Mouse (Mus musculus): ENCODE measurements around the gene Rabep2. TPM values are rescaled to one million over a fixed set of nuclear protein-coding genes. Genes with fewer than 3 reads are reported as not detected.

Rabep2 gene
- polyA plus RNA-seq, 1 experiment from 2014 or later = 10.2 TPM

DNA sequence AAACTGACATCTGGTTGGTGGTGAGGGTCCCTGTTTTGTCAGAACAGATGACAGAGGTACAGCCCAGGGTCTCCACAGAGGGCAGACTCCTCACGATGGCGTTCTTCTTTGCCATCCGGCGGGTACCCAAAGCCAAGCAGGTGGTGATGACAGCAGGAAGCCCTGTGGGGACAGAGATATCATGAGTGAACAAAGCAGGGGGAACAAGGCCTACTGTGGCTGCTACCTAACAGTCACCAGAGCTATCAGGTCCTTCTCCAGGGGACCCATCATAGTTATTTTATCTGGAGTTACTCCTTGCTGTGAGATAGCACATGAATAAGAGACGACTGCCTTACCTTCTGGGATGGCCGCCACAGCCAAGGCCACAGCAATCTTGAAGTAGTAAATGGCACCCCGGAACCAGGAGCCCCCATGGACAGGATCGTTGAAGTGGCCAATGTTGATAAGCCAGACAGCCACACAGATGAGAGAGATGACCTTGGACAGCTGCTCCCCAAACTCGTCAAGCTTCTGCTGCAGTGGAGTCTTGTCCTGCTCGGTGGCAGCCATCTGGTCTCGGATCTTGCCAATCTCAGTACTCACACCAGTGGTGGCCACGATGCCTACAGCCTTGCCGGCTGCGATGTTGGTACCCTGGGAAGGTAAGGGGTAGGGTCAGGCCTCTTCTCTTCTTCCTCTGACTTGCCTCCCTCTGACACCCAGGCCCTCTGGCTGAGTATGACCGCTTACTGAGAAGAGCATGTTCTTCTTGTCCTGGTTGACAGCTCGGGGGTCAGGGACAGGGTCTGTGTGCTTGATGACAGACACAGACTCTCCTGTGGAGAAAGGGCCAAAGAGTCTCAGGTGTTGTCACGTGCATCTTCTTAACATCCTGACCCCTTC is 28.1 kb downstream of the Rabep2 start:
- peaks cover 14% of the 10 kb centered on the region; the same call in 1 of the 2 replicates for H3K27me3 ChIP-seq (replicated peaks)
- 46% methylated on average over 17 of the region's 17 CpGs for WGBS (ENCODE audit: insufficient replicate concordance)
- ATAC-seq = no peak
- H3K4me2 ChIP-seq = no peak overlapping the region
- no peak overlapping the region for H3K27ac ChIP-seq
- no peaks in the 10 kb centered on the region for H3K9me3 ChIP-seq (replicated peaks)
- H3K9ac ChIP-seq = no peak overlapping the region
- 0 out of 2 replicates have a peak, but pooled peaks cover 9% of the 10 kb centered on the region for H3K4me1 ChIP-seq
- no peak overlapping the region for H3K4me3 ChIP-seq
- no peaks in the 10 kb centered on the region for H3K36me3 ChIP-seq

DNA sequence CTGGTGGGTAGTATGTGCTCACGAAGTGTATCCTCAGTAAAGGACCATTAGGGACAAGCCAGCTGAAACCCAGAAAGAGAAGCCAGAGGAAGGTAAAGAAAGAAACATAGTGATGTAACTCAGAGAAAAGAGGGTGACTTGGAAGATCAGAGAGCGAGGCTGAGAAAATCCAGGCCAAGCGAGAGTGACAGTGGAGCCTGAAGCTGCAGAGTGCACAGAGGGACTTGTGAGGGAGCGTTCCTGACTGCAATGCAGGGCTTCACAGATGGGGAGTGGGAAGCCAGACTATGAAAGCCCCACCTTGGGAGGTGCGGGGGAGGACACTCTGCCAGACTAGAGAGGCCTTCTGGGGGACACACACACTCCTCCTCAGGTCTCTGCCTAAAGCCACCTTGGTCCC is 29.7 kb downstream of the Rabep2 start:
- no peak for ATAC-seq
- H3K9me3 ChIP-seq (replicated peaks) = no peaks in the 10 kb centered on the region
- H3K9ac ChIP-seq = no peak overlapping the region; the same call in 1 of the 2 replicates
- no peak overlapping the region for H3K4me2 ChIP-seq
- H3K4me3 ChIP-seq = no peak overlapping the region
- peaks cover 12% of the 10 kb centered on the region; the same call in 1 of the 2 replicates for H3K4me1 ChIP-seq
- H3K27ac ChIP-seq = no peak overlapping the region
- no peaks in the 10 kb centered on the region for H3K36me3 ChIP-seq
- H3K27me3 ChIP-seq (replicated peaks) = peaks cover 21% of the 10 kb centered on the region
- 72% methylated on average over 5 of the region's 5 CpGs for WGBS (ENCODE audit: insufficient replicate concordance)

DNA sequence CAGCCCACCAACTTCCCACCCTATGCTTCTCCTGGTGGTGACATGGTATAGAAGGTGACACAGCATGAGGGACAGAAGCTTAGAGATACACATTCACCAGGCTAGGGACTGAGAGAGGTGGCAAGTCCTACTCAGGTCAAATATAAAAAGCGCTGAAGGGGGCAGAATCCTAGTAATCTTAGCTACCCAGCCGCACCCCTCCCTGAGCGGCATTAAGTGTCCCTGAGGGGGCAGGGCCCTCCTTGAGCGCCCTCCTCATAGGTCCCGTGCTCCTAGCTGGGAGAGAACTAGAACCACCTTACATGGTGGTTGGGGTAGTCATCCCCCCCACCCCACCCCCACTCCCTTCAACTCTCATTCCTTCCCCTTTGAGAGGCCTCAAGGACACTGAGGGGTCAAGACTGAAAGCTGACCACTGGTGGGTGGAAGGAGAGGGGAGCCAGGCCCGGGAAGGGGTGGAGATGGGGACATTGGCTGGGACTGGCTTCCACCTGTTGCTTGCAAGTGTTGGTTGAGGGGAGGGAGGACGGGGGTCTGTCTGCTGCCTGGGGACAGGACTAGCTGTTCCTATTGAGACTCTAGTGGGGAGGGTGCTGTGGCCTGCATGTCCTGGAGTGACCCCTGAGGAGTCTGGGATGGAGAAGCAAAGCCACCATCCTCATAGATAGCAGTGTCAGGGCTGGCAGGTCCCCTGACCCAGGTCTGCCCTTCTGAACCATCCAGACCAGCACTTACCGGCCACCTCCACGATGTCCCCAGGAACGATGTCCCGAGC is 30.5 kb downstream of the Rabep2 start:
- H3K9ac ChIP-seq = no peak overlapping the region; the same call in 1 of the 2 replicates
- H3K36me3 ChIP-seq = no peaks in the 10 kb centered on the region
- H3K4me1 ChIP-seq = peaks cover 20% of the 10 kb centered on the region
- H3K9me3 ChIP-seq (replicated peaks) = no peaks in the 10 kb centered on the region
- no peak overlapping the region for H3K4me2 ChIP-seq
- no peak overlapping the region for H3K27ac ChIP-seq
- H3K27me3 ChIP-seq (replicated peaks) = peaks cover 21% of the 10 kb centered on the region
- ATAC-seq = no peak
- WGBS (ENCODE audit: insufficient replicate concordance) = 69% methylated on average over 11 of the region's 11 CpGs
- H3K4me3 ChIP-seq = no peak overlapping the region

DNA sequence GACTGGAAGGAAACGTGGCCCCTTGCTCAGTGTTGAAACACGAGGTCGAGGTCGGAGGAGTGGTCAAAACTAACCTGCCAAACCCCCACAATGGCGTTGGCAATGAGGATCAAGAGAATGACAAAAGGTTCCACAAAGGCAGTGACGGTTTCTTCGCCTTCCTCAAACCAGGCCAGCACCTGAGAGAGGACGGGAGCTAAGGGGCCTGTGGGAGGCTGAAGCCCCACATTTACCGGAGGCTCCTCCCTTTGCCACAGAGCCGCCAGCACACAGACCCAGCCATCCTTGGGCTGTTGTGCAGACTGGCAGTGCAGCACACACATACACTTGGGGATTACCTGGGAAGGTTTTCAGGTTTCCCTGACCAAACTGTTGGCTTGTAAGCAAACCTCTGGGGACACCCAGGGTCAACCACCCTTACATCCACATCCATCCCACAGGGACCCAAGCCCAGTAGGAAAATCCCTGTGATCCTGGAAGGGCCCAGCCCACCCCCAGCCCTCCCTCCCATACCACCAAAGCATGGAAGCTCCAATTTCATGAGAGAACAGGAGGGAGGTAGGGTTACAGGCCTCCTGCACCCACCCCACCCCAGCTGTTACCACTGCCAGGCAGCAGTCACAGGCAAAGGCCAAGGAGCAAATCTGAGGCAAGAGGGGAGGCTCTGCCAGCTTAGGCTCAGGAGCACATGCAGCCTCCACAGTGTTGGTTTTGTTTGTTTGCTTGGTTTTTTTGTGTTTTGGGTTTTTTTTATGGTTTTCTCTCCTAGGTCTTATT is 32.3 kb downstream of the Rabep2 start:
- no peaks in the 10 kb centered on the region for H3K9me3 ChIP-seq (replicated peaks)
- H3K36me3 ChIP-seq = no peaks in the 10 kb centered on the region
- no peak for ATAC-seq
- no peak overlapping the region for H3K9ac ChIP-seq
- peaks cover 38% of the 10 kb centered on the region for H3K4me1 ChIP-seq
- H3K27me3 ChIP-seq (replicated peaks) = peaks cover 21% of the 10 kb centered on the region
- no peak overlapping the region for H3K4me2 ChIP-seq
- no peak overlapping the region for H3K4me3 ChIP-seq
- no peak overlapping the region for H3K27ac ChIP-seq
- 53% methylated on average over 10 of the region's 10 CpGs for WGBS (ENCODE audit: insufficient replicate concordance)

DNA sequence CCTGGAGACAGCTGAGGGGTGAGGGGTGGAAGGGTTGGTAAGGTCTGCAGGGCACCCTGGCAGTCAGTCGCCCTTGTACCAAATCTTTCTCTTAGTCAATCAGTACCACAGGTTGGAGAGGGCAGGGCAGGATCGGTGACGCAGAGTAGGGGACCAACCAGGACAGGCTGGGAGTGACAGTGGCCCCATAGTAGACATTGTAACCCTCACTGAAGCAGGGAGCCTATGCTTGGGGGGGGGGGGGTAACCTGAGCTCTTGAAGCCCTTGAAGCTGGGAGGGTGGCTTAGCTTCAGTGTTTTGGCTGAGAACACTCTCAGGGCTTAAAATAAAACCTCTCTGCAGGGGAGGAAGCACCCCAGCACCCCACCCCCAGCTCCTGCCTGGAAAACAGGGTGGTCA is 33.1 kb downstream of the Rabep2 start:
- H3K4me3 ChIP-seq = no peak overlapping the region
- 55% methylated on average over 3 of the region's 3 CpGs for WGBS (ENCODE audit: insufficient replicate concordance)
- no peak overlapping the region for H3K27ac ChIP-seq
- H3K4me1 ChIP-seq = peaks cover 41% of the 10 kb centered on the region
- H3K9me3 ChIP-seq (replicated peaks) = no peaks in the 10 kb centered on the region
- ATAC-seq = no peak
- no peak overlapping the region for H3K4me2 ChIP-seq
- no peak overlapping the region for H3K9ac ChIP-seq
- peaks cover 4% of the 10 kb centered on the region; the same call in 1 of the 2 replicates for H3K36me3 ChIP-seq
- H3K27me3 ChIP-seq (replicated peaks) = peaks cover 21% of the 10 kb centered on the region

DNA sequence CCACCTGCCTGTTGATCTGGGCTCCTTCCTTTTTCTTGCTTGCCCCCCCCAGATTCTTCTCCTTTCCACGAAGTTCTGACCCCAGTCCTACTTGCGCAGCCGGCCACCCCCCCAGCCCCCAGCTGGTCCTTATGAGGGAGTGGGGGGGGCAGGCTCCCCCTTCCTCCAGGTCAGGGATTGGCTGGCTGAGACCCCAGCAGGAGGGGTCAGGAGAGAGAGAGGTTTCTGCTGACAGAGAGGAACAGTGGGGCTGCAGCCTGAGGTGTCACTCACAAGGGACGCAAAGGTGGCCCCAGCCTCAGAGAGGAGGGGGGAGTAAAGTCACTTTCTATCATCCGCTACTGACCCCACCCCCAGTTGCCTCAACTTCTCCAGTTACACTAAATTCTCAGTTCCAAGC is 34.4 kb downstream of the Rabep2 start, which contains the start of gene Atp2a1:
Gene Atp2a1, minus strand, starts transcription at position 105 of the 400 bp plus-strand sequence.
- Histone ChIP-seq H3K9ac (no peak within 1 kb of the TSS; the same call in 1 of the 2 replicates), H3K4me2 (no peak within 1 kb of the TSS), H3K9me3 (replicated peaks) (no peaks in the 10 kb centered on the region), H3K36me3 (peaks cover 18% of the 10 kb centered on the region), H3K4me1 (peaks cover 48% of the 10 kb centered on the region), H3K4me3 (no peak within 1 kb of the TSS), H3K27ac (no peak within 1 kb of the TSS), H3K27me3 (replicated peaks) (peaks cover 21% of the 10 kb centered on the region)
- WGBS (ENCODE audit: insufficient replicate concordance) = 59% methylated on average over 5 of the region's 5 CpGs
- ATAC-seq = no peak

DNA sequence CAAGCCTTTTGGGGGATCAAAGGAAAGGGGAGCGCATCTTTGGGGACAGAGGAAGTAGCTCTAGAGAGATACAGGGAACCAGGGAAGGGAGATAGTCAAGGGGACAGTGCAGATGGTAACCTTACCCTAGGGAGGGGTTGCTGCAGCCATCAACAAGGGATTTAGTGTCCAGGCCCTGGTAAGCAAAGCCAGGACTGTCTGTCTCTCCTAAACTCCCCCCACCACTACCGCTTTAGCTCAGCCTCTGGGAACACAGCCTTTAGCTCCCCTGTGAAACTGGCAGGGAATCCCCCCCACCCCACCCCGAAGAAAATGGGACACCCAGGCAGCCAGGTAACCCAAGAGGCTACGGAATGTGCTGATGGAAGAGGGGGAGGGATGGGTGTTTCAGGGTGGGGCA is 35.0 kb downstream of the Rabep2 start:
- Histone ChIP-seq H3K9ac (no peak overlapping the region; the same call in 1 of the 2 replicates), H3K4me1 (peaks cover 48% of the 10 kb centered on the region), H3K27ac (no peak overlapping the region), H3K4me3 (no peak overlapping the region), H3K4me2 (no peak overlapping the region), H3K36me3 (peaks cover 24% of the 10 kb centered on the region), H3K27me3 (replicated peaks) (peaks cover 21% of the 10 kb centered on the region), H3K9me3 (replicated peaks) (no peaks in the 10 kb centered on the region)
- WGBS (ENCODE audit: insufficient replicate concordance) = 58% methylated on average over 4 of the region's 4 CpGs
- ATAC-seq = no peak

DNA sequence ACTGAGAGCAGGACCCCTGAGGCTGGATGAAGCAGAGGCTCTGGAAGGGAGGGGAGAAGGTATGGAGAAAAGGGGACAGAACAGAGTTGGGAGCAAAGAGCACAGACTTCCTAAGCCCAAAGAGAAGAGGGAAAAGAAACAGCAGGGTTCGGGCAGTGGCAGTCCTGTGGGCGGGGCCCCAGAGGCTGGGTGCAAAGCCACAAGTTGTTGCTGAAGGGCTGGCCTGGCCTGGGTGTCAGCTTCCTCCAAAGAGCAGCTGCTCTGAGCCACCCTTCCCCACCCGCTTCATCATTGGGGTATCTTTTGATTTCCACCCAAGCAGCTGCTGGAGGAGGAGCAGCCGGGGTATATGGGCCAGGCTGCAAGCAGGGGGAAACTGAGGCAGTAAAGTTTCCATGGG is 35.6 kb downstream of the Rabep2 start:
- ATAC-seq = no peak
- no peak overlapping the region for H3K4me3 ChIP-seq
- no peak overlapping the region for H3K27ac ChIP-seq
- peaks cover 29% of the 10 kb centered on the region for H3K36me3 ChIP-seq
- peaks cover 16% of the 10 kb centered on the region for H3K27me3 ChIP-seq (replicated peaks)
- 32% methylated on average over 4 of the region's 4 CpGs for WGBS (ENCODE audit: insufficient replicate concordance)
- H3K9ac ChIP-seq = no peak overlapping the region
- H3K4me1 ChIP-seq = peaks cover 48% of the 10 kb centered on the region
- no peak overlapping the region for H3K4me2 ChIP-seq
- no peaks in the 10 kb centered on the region for H3K9me3 ChIP-seq (replicated peaks)

DNA sequence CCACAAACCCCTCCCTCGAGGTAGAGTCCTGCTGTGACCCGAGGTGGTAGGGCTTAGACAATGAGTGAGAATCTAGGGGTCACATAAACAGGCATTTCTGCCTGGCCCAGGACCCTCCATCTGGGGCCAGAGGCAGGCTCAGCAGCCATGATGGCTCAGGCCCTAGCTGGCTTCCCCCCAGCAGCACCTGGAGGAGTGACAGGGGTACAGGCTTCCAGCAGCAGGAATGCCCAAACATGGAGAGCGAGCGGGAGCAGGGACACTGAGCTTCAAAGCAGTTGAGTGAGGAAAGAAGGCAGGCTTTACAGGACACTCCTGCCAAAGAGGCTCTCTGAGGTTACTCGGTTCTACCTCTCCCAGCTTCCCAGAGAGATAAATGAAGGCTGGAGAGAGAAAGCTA is 36.3 kb downstream of the Rabep2 start:
- no peak for ATAC-seq
- no peaks in the 10 kb centered on the region for H3K9me3 ChIP-seq (replicated peaks)
- WGBS (ENCODE audit: insufficient replicate concordance) = 55% methylated on average over 5 of the region's 5 CpGs
- peaks cover 10% of the 10 kb centered on the region for H3K27me3 ChIP-seq (replicated peaks)
- H3K4me3 ChIP-seq = no peak overlapping the region
- H3K9ac ChIP-seq = no peak overlapping the region
- no peak overlapping the region for H3K27ac ChIP-seq
- no peak overlapping the region for H3K4me2 ChIP-seq
- peaks cover 53% of the 10 kb centered on the region for H3K4me1 ChIP-seq
- peaks cover 36% of the 10 kb centered on the region for H3K36me3 ChIP-seq

DNA sequence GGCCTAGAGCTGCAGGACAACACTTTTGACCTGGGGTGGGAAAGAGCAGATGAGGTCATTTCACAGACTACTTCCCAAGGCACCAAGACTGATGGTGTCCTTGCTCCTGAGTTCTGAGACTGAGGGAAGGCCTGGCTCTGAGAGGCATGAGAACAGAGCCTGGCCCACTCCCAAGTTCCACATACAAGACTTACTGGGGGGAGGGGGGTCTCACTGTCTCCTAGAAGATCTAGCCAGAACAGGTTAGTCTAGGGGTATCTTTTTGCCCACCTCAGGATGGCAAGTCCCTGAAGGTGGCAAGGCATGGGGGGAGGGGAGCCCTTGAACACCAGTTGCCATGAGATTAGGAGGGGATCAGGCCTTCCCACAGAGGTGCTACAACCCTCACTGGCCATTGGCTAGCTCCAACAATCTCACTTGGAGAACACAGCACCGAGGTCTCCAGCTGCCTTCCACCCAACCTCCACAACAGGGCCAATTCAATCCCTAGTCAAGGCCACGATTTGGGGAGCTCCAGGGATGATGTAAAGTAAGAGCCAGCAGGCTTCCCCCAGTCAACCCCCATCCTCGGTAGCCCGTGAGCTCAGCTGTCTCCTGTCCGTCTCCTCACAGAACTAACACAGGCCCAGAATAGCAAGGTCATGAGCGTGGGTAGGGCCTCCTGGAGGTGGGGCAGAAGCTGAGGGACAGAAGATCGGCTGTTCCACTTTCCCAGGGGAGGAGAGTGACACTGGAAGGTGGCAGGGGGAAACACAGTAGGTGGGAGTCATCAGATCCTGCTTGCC is 36.9 kb downstream of the Rabep2 start:
- Histone ChIP-seq H3K4me3 (no peak overlapping the region), H3K4me2 (no peak overlapping the region), H3K27ac (no peak overlapping the region), H3K36me3 (peaks cover 42% of the 10 kb centered on the region), H3K9me3 (replicated peaks) (no peaks in the 10 kb centered on the region), H3K9ac (no peak overlapping the region), H3K4me1 (peaks cover 57% of the 10 kb centered on the region), H3K27me3 (replicated peaks) (peaks cover 10% of the 10 kb centered on the region)
- 0 out of 2 replicates have a peak, but pooled peaks have one; percentile 15 for ATAC-seq
- 33% methylated on average over 7 of the region's 7 CpGs for WGBS (ENCODE audit: insufficient replicate concordance)

DNA sequence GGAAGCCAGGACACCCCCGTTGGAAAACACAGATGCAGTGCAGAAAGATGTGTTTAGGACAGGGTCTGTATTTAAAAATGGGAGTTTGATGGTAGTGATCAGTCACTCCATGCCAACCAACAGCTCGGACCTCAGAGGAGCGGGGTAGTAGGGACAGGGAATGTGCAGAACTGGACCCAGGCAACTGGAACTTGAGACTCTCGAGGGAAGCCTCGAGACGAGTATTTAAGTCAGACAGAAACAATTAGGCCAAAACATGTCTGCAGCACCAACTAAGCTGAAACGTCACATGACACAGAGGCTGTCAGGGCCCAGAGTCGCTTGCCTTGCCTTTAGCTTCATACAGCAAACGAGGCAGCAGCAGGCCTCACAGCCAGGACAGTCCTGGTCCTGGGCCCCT is 37.6 kb downstream of the Rabep2 start:
- H3K4me1 ChIP-seq = peaks cover 64% of the 10 kb centered on the region
- H3K9me3 ChIP-seq (replicated peaks) = no peaks in the 10 kb centered on the region
- no peak overlapping the region for H3K4me2 ChIP-seq
- H3K9ac ChIP-seq = no peak overlapping the region
- H3K36me3 ChIP-seq = peaks cover 48% of the 10 kb centered on the region
- no peak overlapping the region for H3K4me3 ChIP-seq
- peaks cover 10% of the 10 kb centered on the region for H3K27me3 ChIP-seq (replicated peaks)
- ATAC-seq = no peak
- WGBS (ENCODE audit: insufficient replicate concordance) = 70% methylated on average over 9 of the region's 9 CpGs
- H3K27ac ChIP-seq = no peak overlapping the region

All from liver, embryonic 12.5 days (tissue).